ENCODE assay signal across 23 mouse cellular contexts in genomic region chr5:107979901-107980300, GRCm38 (mm10). TPM values are rescaled to one million over a fixed set of nuclear protein-coding genes. Genes with fewer than 3 reads are reported as not detected.
DNase-seq lines count a peak whose midpoint lies in the region; ATAC-seq and TF ChIP-seq lines count a peak whose summit lies in the region.
"Had no signal": no experiment of that assay in that cellular context is flagged by ENCODE, and none has a peak within 500 bp of the region (broad histone marks: within the 10 kb centered on the region; RNA-seq: fewer than 3 reads in every experiment).

No protein-coding gene starts in this region.

- H3K27me3 ChIP-seq in liver, adult 2 months (ENCODE audit: control insufficient read depth, insufficient read depth, low read length): no peaks in the 10 kb centered on the region
- H3K27me3 ChIP-seq in G1E (ENCODE audit: insufficient read depth, low read length): no peaks in the 10 kb centered on the region
- H3K27me3 ChIP-seq in hindbrain, embryonic 12.5 days: no peaks in the 10 kb centered on the region
- H3K27me3 ChIP-seq in heart, embryonic 12.5 days (replicated peaks): no peaks in the 10 kb centered on the region
- H3K27me3 ChIP-seq: forebrain, embryonic 12.5 days; liver, embryonic 13.5 days; neural tube, embryonic 13.5 days had no signal

- H3K4me2 ChIP-seq in hindbrain, embryonic 12.5 days (replicated peaks): no peak overlapping the region
- H3K4me2 ChIP-seq in heart, embryonic 12.5 days: no peak overlapping the region
- H3K4me2 ChIP-seq: forebrain, embryonic 12.5 days; liver, embryonic 13.5 days; neural tube, embryonic 13.5 days had no signal

- no peak for TF ChIP-seq CTCF in liver, adult 2 months (IDR thresholded peaks at IDR 0.05; ENCODE audit: low read depth, low read length)
- no peak for TF ChIP-seq CTCF in G1E (IDR thresholded peaks at IDR 0.05; ENCODE audit: low read depth, low read length)

- WGBS in liver, adult 2 months: 81% methylated on average over 1 of the region's 1 CpGs
- 89% methylated on average over 1 of the region's 1 CpGs for WGBS in hindbrain, embryonic 12.5 days
- 79% methylated on average over 1 of the region's 1 CpGs for WGBS in heart, embryonic 12.5 days

- no peak overlapping the region for H3K4me3 ChIP-seq in liver, adult 2 months (ENCODE audit: insufficient read depth, low read depth, low read length)
- H3K4me3 ChIP-seq in G1E (ENCODE audit: low read depth, low read length): no peak overlapping the region; the same call in 1 of the 2 replicates
- H3K4me3 ChIP-seq in hindbrain, embryonic 12.5 days: no peak overlapping the region
- H3K4me3 ChIP-seq in heart, embryonic 12.5 days: no peak overlapping the region
- H3K4me3 ChIP-seq: forebrain, embryonic 12.5 days; liver, embryonic 13.5 days; neural tube, embryonic 13.5 days had no signal

- peak; percentile 24; the same call in 1 of the 2 replicates for ATAC-seq in G1E (ENCODE audit: extremely low read depth, insufficient number of reproducible peaks, low FRiP score, poor library complexity, severe bottlenecking)
- ATAC-seq in granulocyte monocyte progenitor cell, adult 5-6 weeks (replicated peaks; ENCODE audit: poor library complexity, severe bottlenecking): peak; percentile 63
- ATAC-seq in neutrophil, adult 5-6 weeks (ENCODE audit: extremely low read depth, insufficient number of reproducible peaks, low FRiP score, poor library complexity, severe bottlenecking): peak; percentile 62; the same call in 1 of the 2 replicates
- ATAC-seq in hindbrain, embryonic 12.5 days (ENCODE audit: low FRiP score): no peak
- ATAC-seq in heart, embryonic 12.5 days (ENCODE audit: insufficient number of reproducible peaks, low FRiP score): no peak
- ATAC-seq: hindbrain, embryonic 16.5 days; midbrain, embryonic 16.5 days had no signal

- DNase-seq in liver, adult 2 months (ENCODE audit: extremely low read depth, low read depth, low spot score): peak; percentile 22
- DNase-seq in liver (no peak), G1E (ENCODE audit: low spot score) (peak; percentile 66)
- no peak for DNase-seq in left cerebral cortex, adult 11 months (ENCODE audit: low spot score)
- DNase-seq: adrenal gland, postnatal 36 days; cerebellum, adult 18-20 months; heart, adult 18-20 months; kidney, adult 9 months; kidney, postnatal 4 days; left cerebral cortex, postnatal 4 days; liver, embryonic 13.5 days; lung, postnatal 4 days; right cerebral cortex, postnatal 4 days; thymus, postnatal 25 days had no signal

- H3K9ac ChIP-seq in liver, adult 2 months (ENCODE audit: low read depth, low read length): no peak overlapping the region
- no peak overlapping the region for H3K9ac ChIP-seq in hindbrain, embryonic 12.5 days
- H3K9ac ChIP-seq in heart, embryonic 12.5 days: no peak overlapping the region
- H3K9ac ChIP-seq: forebrain, embryonic 12.5 days; liver, embryonic 13.5 days; neural tube, embryonic 13.5 days had no signal

- peaks cover 16% of the 10 kb centered on the region for H3K4me1 ChIP-seq in liver, adult 2 months (ENCODE audit: control insufficient read depth, insufficient read depth, low read length)
- H3K4me1 ChIP-seq in G1E (ENCODE audit: insufficient read depth, low read depth, low read length): peaks cover 76% of the 10 kb centered on the region
- peaks cover 2% of the 10 kb centered on the region; the same call in 1 of the 2 replicates for H3K4me1 ChIP-seq in hindbrain, embryonic 12.5 days
- peaks cover 12% of the 10 kb centered on the region for H3K4me1 ChIP-seq in heart, embryonic 12.5 days (replicated peaks)
- H3K4me1 ChIP-seq: forebrain, embryonic 12.5 days had no signal

- no peaks in the 10 kb centered on the region for H3K36me3 ChIP-seq in liver, adult 2 months (ENCODE audit: control insufficient read depth, insufficient read depth, low read length)
- H3K36me3 ChIP-seq in G1E (replicated peaks): peaks cover 22% of the 10 kb centered on the region
- H3K36me3 ChIP-seq in hindbrain, embryonic 12.5 days: no peaks in the 10 kb centered on the region
- H3K36me3 ChIP-seq in heart, embryonic 12.5 days: no peaks in the 10 kb centered on the region
- H3K36me3 ChIP-seq: forebrain, embryonic 12.5 days; liver, embryonic 13.5 days; neural tube, embryonic 13.5 days had no signal

- H3K9me3 ChIP-seq in G1E (replicated peaks): no peaks in the 10 kb centered on the region
- no peaks in the 10 kb centered on the region for H3K9me3 ChIP-seq in hindbrain, embryonic 12.5 days (replicated peaks)
- no peaks in the 10 kb centered on the region for H3K9me3 ChIP-seq in heart, embryonic 12.5 days (replicated peaks)
- H3K9me3 ChIP-seq: forebrain, embryonic 12.5 days; liver, embryonic 13.5 days; neural tube, embryonic 13.5 days had no signal

- no peak for TF ChIP-seq POLR2A in liver, adult 2 months (IDR thresholded peaks at IDR 0.05; ENCODE audit: extremely low read depth, insufficient read depth, low read length)

- H3K27ac ChIP-seq in liver, adult 2 months (replicated peaks; ENCODE audit: insufficient read depth, low read depth, low read length): no peak overlapping the region
- H3K27ac ChIP-seq in hindbrain, embryonic 12.5 days: no peak overlapping the region
- no peak overlapping the region for H3K27ac ChIP-seq in heart, embryonic 12.5 days (ENCODE audit: poor library complexity, severe bottlenecking)
- H3K27ac ChIP-seq: forebrain, embryonic 12.5 days; liver, embryonic 13.5 days; neural tube, embryonic 13.5 days; stomach, postnatal 0 days had no signal

- peaks cover 2% of the 10 kb centered on the region; the same call in 1 of the 2 replicates for H3K79me2 ChIP-seq in liver, adult 2 months (ENCODE audit: control insufficient read depth, insufficient read depth, low read length)

RNA-seq across cellular contexts. Expression of gene Fam69a, which starts 7.0 kb away (rescaled TPM):
- total RNA-seq in liver, adult 2 months (2014; rRNA removed): 3.9 and 5.3 TPM in 2 replicates
- polyA plus RNA-seq in liver, adult 2 months (2012; rRNA removed): 0.97 and 1.4 TPM in 2 replicates
- total RNA-seq in G1E (2014; fragmentation: Nextera tagmentation) (52.3 and 54.3 TPM in 2 replicates), G1E (2017) (24.9 and 25.8 TPM in 2 replicates)
- 1.8 and 2.3 TPM in 2 replicates for polyA plus RNA-seq in G1E (2012)
- 21.8 and 32.0 TPM in 2 replicates for total RNA-seq in granulocyte monocyte progenitor cell, adult 5-6 weeks (2014; fragmentation: Nextera tagmentation)
- total RNA-seq in granulocyte monocyte progenitor cell, adult 5-6 weeks (2017): 16.8 and 22.9 TPM in 2 replicates
- total RNA-seq in neutrophil, adult 5-6 weeks (2017): 39.3 and 44.8 TPM in 2 replicates
- 31.0 and 31.4 TPM in 2 replicates for polyA plus RNA-seq in hindbrain, embryonic 12.5 days (2016; fragmentation: Nextera tagmentation; extraction: Ambion mirVana)
- 21.0 and 22.2 TPM in 2 replicates for polyA plus RNA-seq in heart, embryonic 12.5 days (2016; fragmentation: Nextera tagmentation; extraction: Ambion mirVana)

Comparison
In these comparisons a context has a peak if more than half of its experiments do, and no peak if none do; other contexts are left out.
1. DNase-seq: peak in liver, adult 2 months (single experiment) and G1E (single experiment); none in liver (single experiment) and left cerebral cortex, adult 11 months (single experiment).
2. ATAC-seq: peak in G1E (single experiment), granulocyte monocyte progenitor cell, adult 5-6 weeks (single experiment) and neutrophil, adult 5-6 weeks (single experiment); none in hindbrain, embryonic 12.5 days (single experiment) and heart, embryonic 12.5 days (single experiment).